Mouse (Mus musculus): ENCODE data around the gene Zc3h12a. TPM values are rescaled to one million over a fixed set of nuclear protein-coding genes. Genes with fewer than 3 reads are reported as not detected.
A peak's percentile ranks its signal among the peaks of the same experiment; 100 is the strongest.

Zc3h12a gene
- polyA plus RNA-seq, 3 experiments from 2014 or later: 4.6 to 6.5 (median 6.5) TPM

GRCm38 (mm10) chr4:125144211-125144610 lies 16.6 kb upstream of the Zc3h12a start:
- no peak for ATAC-seq

GRCm38 (mm10) chr4:125138321-125138720 lies 10.7 kb upstream of the Zc3h12a start:
- ATAC-seq: no peak

GRCm38 (mm10) chr4:125136303-125136888 lies 8.8 kb upstream of the Zc3h12a start:
- ATAC-seq: no peak

- no peak for ATAC-seq
Observed at GRCm38 (mm10) chr4:125135076-125135855, 7.6 kb upstream of the Zc3h12a start.

- no peak for ATAC-seq
Observed at GRCm38 (mm10) chr4:125134631-125135030, 7.0 kb upstream of the Zc3h12a start.

- ATAC-seq: no peak
Observed at GRCm38 (mm10) chr4:125134192-125134591, 6.6 kb upstream of the Zc3h12a start.

GRCm38 (mm10) chr4:125132394-125132793 lies 4.8 kb upstream of the Zc3h12a start:
- no peak for ATAC-seq

- no peak for ATAC-seq
Observed at GRCm38 (mm10) chr4:125131493-125131892, 3.9 kb upstream of the Zc3h12a start.

GRCm38 (mm10) chr4:125126761-125127160 lies 879 bp downstream of the Zc3h12a start:
- no peak for ATAC-seq

GRCm38 (mm10) chr4:125126186-125126585 lies 1.5 kb downstream of the Zc3h12a start:
- no peak for ATAC-seq

- ATAC-seq: no peak
Observed at GRCm38 (mm10) chr4:125125361-125125921, 2.2 kb downstream of the Zc3h12a start.

GRCm38 (mm10) chr4:125124424-125125209 lies 3.0 kb downstream of the Zc3h12a start:
- peak; percentile 62 for ATAC-seq

- ATAC-seq: peak; percentile 7
Observed at GRCm38 (mm10) chr4:125123279-125123671, 4.4 kb downstream of the Zc3h12a start.

GRCm38 (mm10) chr4:125122431-125123278 lies 5.0 kb downstream of the Zc3h12a start:
- ATAC-seq: no peak

GRCm38 (mm10) chr4:125119721-125120120 lies 7.9 kb downstream of the Zc3h12a start:
- no peak for ATAC-seq

GRCm38 (mm10) chr4:125119070-125119469 lies 8.6 kb downstream of the Zc3h12a start:
- ATAC-seq: no peak

GRCm38 (mm10) chr4:125117902-125118320 lies 9.7 kb downstream of the Zc3h12a start:
- ATAC-seq: peak; percentile 3

GRCm38 (mm10) chr4:125116929-125117328 lies 10.7 kb downstream of the Zc3h12a start:
- ATAC-seq: no peak

- no peak for ATAC-seq
Observed at GRCm38 (mm10) chr4:125116090-125116861, 11.4 kb downstream of the Zc3h12a start.

- no peak for ATAC-seq
Observed at GRCm38 (mm10) chr4:125115710-125116089, 11.9 kb downstream of the Zc3h12a start.

- no peak for ATAC-seq
Observed at GRCm38 (mm10) chr4:125115081-125115480, 12.6 kb downstream of the Zc3h12a start.

Data from inflammation-experienced regulatory T-cells, adult 6 months (primary cell).